Mouse (Mus musculus) megakaryocyte, embryonic 14.5 days (primary cell): ENCODE data around the gene Gm49601.

ENCODE experiments used
- FLI1 ChIP-seq: IDR thresholded peaks from 2 replicates; pipeline ENCODE4 v1.6.1; 2012; ENCODE audit warnings: low read length, inconsistent platforms, mixed read lengths
- GATA1 ChIP-seq: IDR thresholded peaks from 3 replicates; pipeline ENCODE4 v1.6.1; 2012; ENCODE audit warnings: mixed read lengths, low read length, inconsistent platforms, borderline replicate concordance

DNA sequence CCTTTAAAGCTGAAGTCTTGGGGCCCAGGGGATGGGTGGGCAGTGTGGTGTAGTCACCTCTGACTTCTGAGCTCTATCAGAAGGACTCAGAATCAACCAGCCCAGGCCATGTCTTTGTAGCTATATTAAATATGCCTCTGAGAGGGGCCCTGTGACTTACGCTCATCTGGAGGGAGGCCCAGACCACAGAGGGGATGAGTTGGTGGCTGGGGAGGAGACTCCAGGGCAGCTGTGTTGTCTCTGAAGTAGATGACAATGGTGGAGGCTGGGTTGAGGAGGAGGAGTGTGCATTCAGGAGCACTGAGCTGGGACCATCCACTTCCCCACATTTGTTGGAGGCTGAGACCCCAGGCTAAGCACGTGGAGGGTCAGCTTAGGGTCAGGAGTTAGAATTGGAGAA, 7.9 kb downstream of the Gm49601 start:
- no peak for TF ChIP-seq GATA1
- TF ChIP-seq FLI1 = no peak
